Mouse (Mus musculus) CH12.LX (cell line): ENCODE data around the gene Cacna1c.

Experiments used
- CHD1 ChIP-seq: IDR thresholded peaks from 2 replicates; pipeline ENCODE4 v1.6.1; 2012; ENCODE audit warnings: low read depth, low read length, improper control_type of control experiment, inconsistent platforms
- CTCF ChIP-seq, 2 experiments: IDR thresholded peaks in 1 of 2; conservative IDR thresholded peaks in 1 of 2; 2 replicates each; pipeline ENCODE4 v1.5.1; 2011 to 2012; ENCODE audit warnings: low read depth in 2 of 2, low read length in 2 of 2, improper control_type of control experiment in 1 of 2, inconsistent platforms in 1 of 2, mild to moderate bottlenecking in 1 of 2, moderate library complexity in 1 of 2
- EP300 ChIP-seq: IDR thresholded peaks from 2 replicates; pipeline ENCODE4 v1.6.1; 2011; ENCODE audit warnings: low read length, improper control_type of control experiment
- MAZ ChIP-seq: IDR thresholded peaks from 2 replicates; pipeline ENCODE4 v1.6.1; 2012; ENCODE audit warnings: low read depth, mild to moderate bottlenecking, inconsistent platforms, low read length, improper control_type of control experiment, moderate library complexity
- NELFE ChIP-seq: IDR thresholded peaks from 2 replicates; pipeline ENCODE4 v1.6.1; 2011; ENCODE audit warnings: low read depth, low read length, improper control_type of control experiment

- TF ChIP-seq CTCF (conservative IDR thresholded peaks at IDR 0.05 in 1 of 2, IDR thresholded peaks at IDR 0.05 in 1 of 2; ENCODE audit: low read depth in 2 of 2, low read length in 2 of 2) = no peak
- TF ChIP-seq MAZ = no peak
- TF ChIP-seq EP300 = no peak
- no peak for TF ChIP-seq CHD1
- TF ChIP-seq NELFE = no peak
Measured at GRCm38 (mm10) chr6:118767698-118768097, 428.5 kb downstream of the Cacna1c start.
